Mouse (Mus musculus) heart, postnatal 14 days (tissue): ENCODE measurements at regions not wholly inside any gene's neighbourhood (a gene's known extent, or its start where the extent isn't known, plus 50 kb on each side); places are given as distances from the start of the nearest gene placed in this dataset.

Source experiments
- DNase-seq, 2 experiments: peaks; one replicate each; pipeline ENCODE4 v3.0.0; 2021 to 2022
- intact Hi-C: fragments of 180-260 bp; cut with DNase I; formaldehyde crosslinking; loops from one replicate; pipeline ENCODE4 v1.15.1; 2025

DNA sequence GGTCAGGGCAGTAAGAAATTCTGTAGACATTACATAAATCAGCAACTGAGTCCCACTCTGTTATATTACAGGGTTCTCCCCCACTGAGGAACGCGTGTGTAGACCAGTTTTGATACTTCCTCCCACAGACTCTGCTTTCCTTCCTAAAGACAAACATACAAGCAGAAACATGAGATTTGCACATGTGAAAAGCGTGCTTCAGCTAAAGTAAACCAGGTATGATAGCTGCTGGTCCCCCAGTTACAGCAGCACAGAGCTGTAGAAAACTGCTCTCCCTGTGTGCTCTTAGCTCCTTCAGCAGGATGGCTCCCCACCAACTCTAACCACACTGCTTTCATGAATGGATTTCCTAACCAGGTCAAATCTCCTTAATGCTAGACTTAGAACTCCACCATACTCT, 175.0 kb downstream of the Spry2 start:
- DNase-seq: no peak
- intact Hi-C loops: loop anchor here (10.0 kb wide), 1 partner anchor 127 kb away; no protein-coding TSS in a partner anchor

DNA sequence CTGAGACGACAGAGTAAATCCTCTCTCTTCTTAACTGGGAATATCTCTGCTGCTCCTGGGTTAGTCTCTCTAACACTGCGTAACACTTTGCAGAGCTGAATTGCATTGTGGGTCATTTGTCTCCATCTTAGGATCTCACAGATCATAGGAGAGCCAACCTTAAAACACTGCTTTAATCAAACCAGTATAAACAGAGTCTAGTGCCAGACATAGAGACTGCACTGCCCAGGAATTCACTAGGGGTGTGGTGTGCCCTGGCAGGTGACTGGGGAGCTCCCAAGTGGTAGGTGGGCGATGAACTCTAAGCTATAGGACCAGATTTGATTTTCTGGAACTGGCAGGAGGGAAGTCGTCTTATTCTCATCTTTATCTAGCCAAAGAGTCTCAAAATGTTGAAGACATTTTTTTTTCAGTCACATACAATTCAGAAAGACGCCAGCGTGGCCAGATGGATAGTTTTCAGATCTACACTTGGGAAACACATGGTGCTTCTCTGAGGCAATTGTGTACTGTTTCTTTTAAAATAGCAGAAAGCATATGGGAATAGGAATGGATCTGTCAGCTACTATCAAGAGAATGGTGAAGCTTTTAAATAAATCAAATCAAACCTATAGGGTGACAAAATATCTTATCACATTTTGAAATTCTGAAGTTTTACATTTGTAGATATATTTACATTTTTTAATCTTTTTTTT, 175.7 kb downstream of the Spry2 start:
- intact Hi-C loops: loop anchor here (10.0 kb wide), 1 partner anchor 126 kb away; no protein-coding TSS in a partner anchor
- DNase-seq: no peak

DNA sequence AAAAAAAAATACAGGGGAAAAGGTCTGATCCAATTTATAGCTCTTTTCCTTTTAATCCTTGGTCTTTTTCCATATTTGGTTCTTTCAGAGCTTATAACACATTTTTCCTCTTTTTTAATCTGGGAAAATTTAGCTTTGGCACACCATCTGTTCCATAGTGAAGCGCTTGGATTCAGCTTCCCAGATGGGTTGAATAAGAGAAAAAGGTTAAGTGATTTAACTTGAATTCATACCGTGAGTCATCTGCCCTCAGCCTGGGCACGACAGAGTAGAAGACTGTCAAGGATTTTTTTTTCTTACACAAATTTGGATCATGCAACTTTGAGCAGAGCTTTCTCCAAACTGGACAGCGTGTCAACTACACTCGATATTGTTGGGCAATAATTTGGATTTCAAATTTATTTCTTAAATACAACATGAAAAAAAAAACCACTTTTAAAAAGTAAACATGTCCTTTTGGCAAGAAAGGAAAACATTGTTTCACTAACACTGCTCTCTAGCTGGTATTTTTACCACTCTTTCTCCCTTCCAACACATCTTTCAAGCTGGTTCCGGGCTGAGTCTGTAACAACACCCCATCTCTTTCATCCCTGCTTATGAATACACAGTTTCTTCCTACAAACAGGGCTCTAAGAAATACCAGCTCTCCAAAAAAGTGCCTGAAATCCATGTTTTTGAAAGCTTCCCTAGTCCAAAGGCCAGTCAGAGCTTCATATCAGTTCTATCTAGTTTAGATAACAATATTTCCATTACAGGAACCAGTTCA, 177.8 kb downstream of the Spry2 start:
- intact Hi-C loops: no loop called here
- DNase-seq: no peak

DNA sequence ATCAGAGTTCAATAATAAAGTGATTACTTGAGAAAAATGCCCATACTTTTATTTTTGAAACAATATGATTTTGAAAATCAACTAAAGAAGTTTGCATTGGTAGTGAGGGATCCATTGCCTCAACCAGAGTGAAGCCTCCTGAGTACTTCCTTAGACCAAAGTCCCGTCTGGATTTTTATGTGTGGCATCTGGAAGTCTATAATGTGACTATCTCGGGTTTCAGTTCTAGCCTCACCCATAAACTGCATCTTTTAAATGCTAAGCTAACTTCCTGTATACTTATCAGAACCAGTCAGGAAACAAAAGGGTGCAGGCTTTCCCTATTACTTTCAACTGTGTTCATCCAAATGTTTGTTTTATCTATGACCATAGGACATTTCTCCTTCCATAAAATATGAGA, 178.8 kb downstream of the Spry2 start:
- intact Hi-C loops: no loop called here

DNA sequence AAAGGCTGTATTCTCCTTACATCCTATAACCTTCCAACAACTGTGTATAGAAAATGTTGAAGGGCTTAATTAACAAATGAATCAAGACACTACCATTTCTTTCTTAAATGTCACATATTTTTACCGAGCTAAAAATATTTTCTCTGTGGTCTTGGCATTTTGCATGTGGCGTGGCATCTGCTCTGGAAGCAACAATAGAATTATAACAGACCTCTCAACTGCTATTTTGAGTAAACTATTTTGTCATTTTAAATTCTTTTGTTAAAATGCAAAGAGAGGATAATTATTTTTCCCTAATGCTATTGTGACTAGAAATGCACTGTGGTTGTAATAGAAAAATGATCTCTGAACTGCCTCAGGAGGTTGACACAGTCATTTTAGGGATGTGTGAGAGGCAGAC, 187.9 kb downstream of the Spry2 start:
- DNase-seq: no peak
- intact Hi-C loops: no loop called here

More for the DNA sequence above, 178.8 kb downstream of the Spry2 start:
- DNase-seq: no peak

DNA sequence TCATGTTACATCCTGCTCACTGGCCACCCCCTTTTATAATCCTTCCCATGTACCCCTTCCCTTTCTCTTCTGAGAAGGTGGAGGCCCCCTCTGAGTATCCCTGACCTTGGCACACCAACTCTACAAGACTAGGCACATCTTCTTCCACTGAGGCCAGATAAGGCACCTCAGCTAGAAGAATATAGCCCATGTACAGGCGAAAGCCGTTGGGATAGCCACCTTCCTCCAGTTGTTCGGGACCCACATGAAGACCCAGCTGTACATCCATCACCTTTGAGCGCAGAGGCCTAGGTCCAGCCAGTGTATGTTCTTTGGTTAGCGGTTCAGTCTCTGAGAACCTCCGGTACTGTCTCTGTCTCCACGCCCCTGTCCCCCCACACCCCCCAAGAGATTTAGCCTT, 189.9 kb downstream of the Spry2 start:
- no peak for DNase-seq
- intact Hi-C loops: no loop called here

DNA sequence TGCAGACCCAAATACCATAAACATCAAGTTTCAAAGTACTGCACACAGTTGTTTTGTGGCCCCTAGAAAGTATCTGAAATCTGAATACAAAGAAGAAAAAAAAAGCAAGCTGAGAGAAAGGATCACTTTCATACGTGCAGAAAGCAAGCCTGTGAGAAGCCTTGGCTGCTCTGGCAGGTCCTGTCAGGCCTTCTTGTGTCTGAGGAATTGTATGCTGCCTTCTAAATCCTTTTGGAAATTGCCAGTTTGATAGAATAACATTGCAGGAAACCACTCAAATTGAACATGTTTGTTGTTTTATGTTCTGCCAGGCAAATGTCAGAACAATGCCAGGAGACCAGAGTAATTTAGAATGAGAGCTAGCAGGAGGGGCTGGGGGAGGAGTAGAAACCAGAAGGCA, 198.0 kb downstream of the Spry2 start:
- intact Hi-C loops: no loop called here
- no peak for DNase-seq

DNA sequence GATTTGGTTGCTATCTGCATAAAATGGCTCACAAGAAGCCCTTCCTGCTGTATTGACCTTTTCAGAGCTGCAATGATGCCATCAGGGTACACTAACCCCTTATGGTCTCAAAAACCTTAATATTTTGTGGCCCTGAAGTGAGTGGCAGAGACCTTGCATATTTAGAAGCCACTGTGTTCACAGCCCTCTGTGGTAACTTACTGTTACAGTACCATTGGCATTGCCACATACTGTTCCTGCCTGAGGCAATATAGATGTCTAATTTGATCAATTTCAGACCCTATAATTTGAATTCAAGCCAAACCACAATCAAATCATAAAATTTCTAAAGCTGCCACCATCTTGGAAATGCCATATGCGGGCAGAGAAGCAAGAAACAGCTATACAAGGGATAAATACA, 198.5 kb downstream of the Spry2 start:
- intact Hi-C loops: no loop called here

DNA sequence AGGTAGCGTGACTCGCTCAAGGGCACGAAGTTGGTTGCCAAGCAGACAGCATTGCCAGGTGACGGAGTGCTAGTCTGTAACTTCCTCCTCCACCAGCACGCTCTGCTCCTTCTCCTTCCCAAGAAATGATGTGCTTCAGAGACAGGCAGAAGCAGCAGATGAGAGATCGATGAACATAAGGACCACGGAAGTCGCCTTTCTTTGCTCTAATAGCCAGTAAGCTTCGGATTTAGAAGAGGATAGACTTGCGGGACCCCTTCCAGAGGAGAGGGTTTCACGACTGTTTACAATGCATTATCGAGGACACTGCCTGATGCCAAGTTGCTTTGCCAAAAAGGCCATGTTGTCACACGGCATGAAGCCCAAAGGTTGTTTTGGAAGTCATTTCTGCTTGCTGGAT, 199.2 kb downstream of the Spry2 start:
- no peak for DNase-seq
- intact Hi-C loops: no loop called here

More for the DNA sequence above, 198.5 kb downstream of the Spry2 start:
- no peak for DNase-seq

DNA sequence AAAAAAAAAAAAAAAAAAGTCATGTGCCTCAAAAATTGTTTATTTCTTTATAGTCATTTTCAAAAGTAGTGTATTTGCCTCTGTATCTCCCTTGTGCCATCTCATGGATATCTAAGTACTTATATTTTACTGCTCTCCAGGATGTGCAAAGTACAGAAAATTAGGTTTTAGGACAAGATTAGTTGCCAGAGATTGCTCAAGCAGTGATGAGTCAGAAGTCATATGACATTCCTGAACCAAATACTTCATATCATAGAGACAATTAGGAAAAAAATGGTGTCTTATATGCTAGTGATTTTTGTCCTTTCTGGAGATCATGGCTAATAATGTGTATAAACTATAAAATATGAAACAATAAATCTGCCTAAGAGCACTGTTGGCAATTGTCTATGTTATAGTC, 201.7 kb downstream of the Spry2 start:
- no peak for DNase-seq
- intact Hi-C loops: no loop called here

DNA sequence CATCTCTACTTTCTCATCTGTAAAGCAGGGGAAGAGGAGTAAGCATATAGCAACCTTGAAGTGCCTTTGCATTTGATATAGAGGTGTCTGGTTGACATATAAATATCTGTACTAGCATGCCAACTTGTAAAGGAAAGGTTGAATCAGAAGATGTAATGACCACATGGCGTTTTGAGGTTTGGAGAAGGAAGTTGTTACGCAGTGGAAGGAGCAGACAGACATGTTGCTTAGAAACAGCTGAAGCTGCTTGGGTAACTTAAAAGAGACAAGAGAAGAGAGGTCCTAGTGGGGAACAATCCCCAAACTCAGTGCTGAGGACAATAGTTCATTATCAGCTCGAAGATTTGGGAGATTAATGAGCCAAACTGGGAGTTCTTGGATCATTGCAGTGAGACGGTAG, 202.9 kb downstream of the Spry2 start:
- DNase-seq: no peak
- intact Hi-C loops: no loop called here

DNA sequence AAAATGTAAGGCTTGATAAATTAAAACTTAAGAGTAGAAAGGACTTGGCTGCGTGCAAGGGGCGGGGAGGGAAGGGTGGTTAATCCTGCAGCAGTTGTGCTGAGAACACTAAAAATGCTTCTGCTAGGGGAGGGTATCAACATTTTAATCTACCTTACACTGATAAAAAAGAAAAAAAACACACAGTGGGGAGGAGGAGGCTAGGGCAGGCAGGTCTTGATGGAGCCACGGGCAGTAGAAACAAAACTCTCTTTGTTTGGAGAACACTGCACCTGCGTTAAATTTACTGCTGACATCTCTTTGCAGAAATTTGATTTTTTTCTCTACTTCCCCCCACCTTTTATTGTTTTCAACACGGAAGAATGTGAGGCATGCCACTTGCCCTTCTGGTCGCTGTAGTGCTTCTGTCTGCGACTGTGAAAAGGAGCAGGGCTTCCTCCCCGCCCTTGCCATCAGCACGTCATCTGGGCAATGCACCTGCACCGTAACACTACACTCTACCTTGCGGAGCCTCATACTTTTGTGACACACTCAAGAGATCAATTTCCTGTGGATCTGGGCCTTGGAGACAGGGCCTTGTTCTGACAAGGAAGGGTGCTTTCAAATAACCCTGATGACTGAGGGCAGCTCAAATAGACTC, 211.7 kb downstream of the Spry2 start:
- intact Hi-C loops: no loop called here
- no peak for DNase-seq

DNA sequence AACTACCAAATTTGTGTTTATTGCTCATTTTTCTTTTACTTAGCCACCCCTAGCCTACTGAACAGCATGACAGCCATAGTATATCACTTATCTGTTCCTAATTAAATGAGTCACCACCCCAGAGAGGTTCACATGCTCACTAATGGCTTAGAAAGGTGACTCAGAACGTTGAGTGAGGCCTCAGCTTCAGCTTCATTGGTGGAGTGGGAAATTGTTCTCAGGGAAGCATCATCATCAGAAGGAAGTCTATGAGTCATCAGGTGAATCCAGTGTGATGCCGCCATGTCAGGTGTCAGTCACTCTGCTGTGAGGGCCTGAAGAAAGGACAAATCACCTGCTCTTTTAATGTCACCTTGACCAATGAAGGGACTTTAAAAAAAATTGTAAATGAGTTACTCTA, 212.3 kb downstream of the Spry2 start:
- no peak for DNase-seq
- intact Hi-C loops: no loop called here

DNA sequence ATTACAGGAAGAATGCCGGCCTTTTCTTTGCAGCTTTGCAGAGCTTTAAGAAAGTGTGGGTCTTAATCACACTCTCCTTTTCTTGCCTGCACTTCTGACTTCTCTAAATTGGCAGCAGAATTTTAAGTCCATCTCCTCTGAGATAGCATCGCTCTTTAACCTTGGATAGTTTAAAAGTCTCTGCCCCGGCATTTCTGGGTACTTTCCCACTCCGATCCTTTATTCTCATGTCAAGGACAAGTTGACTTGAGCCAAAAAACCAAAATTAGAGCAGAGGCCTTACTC, 220.0 kb downstream of the Spry2 start:
- peak in 1 of 2 experiments; percentile 16 for DNase-seq
- intact Hi-C loops: loop anchor here (5.0 kb wide), 1 partner anchor 56 kb away; no protein-coding TSS in a partner anchor

DNA sequence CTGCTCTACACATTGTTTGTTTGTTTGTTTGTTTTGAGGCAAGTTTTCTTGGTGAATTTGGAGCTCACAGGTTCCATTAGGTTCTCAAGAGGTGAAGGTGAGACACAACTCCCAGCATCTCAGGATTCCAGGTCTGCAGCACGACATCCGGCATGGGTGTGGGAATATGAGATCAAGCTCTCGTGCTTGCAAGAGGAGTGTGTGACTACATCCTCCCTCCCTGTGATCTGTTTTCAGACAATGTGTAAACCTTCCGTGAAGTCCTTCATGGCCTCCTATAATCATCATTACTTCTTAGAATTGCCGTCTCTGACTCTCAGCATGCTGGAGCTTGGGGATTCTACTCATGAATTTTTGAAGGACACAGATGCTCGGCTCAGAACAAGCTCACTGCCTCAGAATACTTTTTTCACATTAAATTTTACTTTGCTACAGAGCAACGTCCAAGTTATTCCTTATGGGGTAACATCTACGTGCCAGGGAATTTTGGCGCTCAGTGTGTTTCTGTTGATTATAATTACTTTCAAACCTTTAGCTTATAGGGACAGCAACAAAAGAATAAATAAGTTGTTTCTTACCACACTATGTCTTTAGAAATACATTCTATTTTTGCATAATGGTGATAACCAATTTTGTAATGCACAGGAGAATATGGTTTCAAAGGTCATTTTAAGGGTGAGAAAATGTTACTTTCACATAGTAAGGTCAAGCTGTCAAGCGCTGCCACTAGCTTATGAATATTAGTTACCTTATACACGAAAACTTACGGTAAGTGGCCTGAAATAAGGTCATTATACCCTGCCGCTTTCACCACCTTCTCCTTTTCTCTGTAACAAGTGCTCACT, 220.6 kb downstream of the Spry2 start:
- DNase-seq: no peak
- intact Hi-C loops: loop anchor here (5.0 kb wide), 1 partner anchor 56 kb away; no protein-coding TSS in a partner anchor

DNA sequence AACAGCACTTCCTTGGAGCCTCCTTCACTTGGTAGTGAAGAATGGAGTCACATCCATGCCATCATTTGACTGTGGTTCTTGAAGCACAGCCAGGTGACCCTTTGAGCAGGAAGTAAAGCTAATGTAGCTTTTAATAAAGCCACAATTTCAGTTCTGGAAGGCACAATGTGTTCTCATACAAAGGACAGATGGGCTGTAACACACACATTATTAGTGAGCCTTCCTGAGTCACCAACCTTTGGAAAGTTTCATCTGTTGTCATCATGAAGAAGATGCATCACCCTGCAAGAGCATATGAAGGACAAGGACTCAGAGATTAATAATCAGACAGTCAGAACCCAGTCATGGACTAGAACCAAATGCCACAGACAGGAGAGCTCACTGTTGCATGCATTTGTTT, 221.6 kb downstream of the Spry2 start:
- no peak for DNase-seq
- intact Hi-C loops: loop anchor here (5.0 kb wide), 1 partner anchor 57 kb away; no protein-coding TSS in a partner anchor

DNA sequence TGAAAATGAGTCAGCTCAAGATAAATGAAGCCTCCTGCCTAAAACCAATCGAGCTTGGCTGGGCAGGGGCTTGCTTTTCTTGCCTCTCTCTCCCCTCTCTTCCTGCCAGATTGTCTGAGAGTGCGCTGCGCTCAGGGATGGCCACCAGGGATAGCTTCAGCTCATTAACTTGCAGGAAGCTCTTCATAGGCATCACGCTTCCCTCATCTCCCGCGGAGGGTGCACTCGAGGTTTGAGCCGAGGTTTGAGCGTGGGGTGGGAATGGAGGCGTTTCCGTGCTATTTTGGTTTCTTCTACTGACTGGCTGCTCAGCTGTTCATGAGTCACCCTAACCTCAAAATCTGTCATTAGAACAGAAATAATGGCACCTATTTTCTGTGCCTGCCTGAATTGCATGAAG, 227.7 kb downstream of the Spry2 start:
- peak; percentile 20 to 25 for DNase-seq
- intact Hi-C loops: no loop called here

DNA sequence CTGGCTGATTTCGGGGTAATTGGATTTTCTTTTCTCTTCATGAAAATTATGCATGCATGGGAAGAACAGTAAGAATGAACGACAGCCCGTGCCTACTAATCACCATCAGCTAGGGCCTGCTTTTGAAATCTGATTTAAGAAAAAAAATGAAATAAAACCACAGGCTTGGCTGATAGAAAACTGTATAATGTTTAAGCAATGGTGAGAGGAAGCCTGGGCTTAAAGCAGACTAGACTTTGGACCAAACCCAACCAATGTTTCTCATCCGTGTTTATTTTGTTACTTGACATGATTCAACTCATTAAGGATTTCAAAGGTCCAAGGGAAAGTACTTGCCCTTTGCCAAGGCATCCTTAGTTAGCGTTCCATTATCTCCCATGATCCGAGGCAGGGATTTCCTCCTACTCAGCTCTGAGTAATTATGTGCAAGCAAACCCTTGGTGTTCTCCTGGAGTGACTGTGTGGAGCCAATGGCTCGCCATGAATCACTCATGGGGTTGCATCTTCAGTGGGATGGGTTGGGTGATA, 231.9 kb downstream of the Spry2 start:
- no peak for DNase-seq
- intact Hi-C loops: no loop called here

DNA sequence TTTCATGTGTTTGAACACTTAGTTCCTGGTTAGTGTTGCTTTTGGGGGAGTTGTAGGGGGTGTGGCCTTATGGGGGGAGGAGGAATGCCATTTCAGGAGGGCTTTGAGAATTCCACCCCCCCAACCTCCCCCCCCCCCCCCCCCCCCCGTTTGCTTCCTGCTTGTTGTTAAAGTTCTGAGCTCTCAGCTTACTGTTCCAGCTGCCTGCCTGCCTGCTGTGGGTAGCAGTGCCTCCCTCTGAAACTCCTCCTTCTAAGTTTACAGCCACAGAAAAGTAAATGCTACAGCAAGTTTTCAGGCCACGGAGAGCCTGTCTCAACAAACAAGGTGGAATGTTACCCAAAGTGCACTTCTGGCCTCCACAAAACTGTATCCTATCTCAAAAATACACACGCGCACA, 233.1 kb downstream of the Spry2 start:
- no peak for DNase-seq
- intact Hi-C loops: no loop called here

DNA sequence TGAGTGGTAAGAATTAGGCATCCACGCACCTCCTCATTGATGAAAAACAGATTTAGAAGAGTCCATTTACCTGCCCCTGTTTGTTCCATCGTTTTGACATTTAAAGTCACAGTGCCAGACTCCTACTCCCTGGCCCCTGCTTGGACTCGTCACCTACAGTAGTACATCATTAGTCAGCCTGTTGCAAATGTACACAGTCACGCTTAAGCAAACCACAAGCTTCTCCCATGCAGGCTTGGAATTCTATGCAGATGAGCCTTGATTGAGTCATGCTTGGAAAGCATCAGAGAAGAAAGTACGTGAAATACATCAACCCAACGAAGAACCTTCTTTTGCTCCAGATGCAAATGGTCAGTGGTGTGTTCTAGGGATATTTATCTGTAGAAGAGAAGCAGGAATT, 233.8 kb downstream of the Spry2 start:
- intact Hi-C loops: no loop called here
- DNase-seq: no peak

DNA sequence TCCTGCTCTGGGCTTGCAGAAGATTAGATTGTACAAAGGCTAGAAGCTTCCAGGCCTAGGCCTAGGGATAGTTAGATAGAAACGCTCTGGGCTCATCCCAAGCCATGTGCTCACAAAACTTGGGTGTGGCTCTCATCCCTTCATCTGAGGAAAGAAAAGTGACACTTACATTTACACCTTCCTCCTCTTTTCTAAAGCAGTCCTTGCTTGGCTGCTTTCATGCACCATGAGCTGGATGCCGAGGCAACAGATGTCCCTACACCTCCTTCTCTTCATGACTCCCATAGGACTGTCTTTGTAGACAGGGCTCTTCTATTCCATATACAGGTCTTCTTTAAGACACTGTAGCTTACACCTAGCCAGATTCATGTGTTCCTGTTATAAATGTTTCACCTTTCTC, 238.3 kb downstream of the Spry2 start:
- intact Hi-C loops: no loop called here
- DNase-seq: no peak
